Mouse (Mus musculus) adrenal gland, adult (tissue): ENCODE data around the gene H2al1b.
"Not testable (repeated sequence)": the region's sequence is repeated elsewhere in the genome, so short reads cannot be mapped to it uniquely, and the experiment has no call there.

Experiments
- DNase-seq, 2 experiments: peaks; one replicate each; pipeline ENCODE4 v3.0.0; 2022 to 2023; ENCODE audit warnings: low spot score in 1 of 2; ENCODE audit not compliant: inconsistent age in 2 of 2

Gene H2al1b

GRCm38 (mm10) chrX:11302132-11302531 is at the start of gene H2al1b:
H2al1b (plus strand) TSS chrX:11302432.
- DNase-seq: not testable (repeated sequence)

- DNase-seq: peak; percentile 14 to 33
Observed at GRCm38 (mm10) chrX:11254062-11254461, 48.2 kb upstream of the H2al1b start.

GRCm38 (mm10) chrX:11254521-11255207 is 47.6 kb upstream of the H2al1b start:
- DNase-seq: no peak

DNA sequence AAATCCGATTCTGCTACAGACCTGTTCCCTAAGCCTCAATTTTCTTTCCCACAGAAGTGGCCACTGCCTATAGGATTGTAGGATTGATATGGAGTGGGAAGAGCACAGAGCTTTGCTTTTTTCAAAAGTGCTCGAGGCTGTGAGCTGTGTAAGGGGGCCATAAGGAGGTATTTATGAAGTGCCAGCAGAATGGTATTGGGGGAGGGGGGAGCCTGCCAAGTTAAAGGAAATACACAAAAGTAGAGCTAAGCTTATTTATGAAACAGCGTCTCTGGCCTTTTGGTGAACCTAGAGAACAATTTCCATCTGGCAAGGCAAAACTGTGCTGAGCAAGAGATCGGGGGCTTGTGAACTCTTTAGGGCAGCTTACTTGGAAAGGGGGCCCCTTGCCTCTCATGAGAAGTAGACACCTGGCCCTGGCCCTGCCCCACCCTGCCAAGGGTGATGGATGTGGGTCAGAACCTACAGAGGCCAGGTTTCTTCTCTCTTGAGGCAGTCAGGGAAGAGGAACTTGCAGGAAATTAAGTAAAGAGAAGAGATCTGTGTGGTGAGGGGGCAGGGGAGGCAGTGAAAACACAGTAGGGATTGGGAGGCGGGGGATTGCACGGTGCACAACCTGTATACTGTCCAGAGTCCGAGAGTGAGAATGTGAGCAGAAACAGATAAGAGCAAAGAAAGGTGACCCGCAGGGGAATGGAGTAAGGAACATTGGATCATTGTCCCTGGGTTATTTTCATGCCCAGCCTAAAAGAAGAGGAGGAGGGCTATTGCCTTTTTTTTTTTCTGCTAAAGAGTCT is 46.5 kb upstream of the H2al1b start:
- no peak for DNase-seq

GRCm38 (mm10) chrX:11264918-11265317 is 37.3 kb upstream of the H2al1b start:
- no peak for DNase-seq

GRCm38 (mm10) chrX:11267791-11268190 is 34.4 kb upstream of the H2al1b start:
- no peak for DNase-seq

DNA sequence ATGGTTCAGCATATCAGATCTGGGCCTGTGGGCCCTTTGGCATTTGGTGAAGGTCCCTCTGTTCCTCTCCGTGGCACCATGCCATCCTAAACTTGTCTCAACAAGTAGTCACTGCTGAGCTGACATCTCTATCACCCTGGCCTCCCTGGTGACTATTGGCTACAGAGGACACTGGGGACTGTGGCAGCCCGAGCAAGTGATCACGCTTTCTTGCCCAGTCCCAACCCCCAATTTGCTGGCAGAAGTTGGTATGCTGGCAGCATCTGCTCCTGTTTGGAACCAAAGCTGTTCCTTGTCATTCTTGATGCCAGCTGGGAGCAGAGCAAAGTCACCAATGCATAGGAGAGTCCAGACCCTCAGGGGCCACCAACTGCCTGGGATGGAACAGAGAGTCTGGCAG is 33.2 kb upstream of the H2al1b start:
- DNase-seq: peak; percentile 21 to 37

DNA sequence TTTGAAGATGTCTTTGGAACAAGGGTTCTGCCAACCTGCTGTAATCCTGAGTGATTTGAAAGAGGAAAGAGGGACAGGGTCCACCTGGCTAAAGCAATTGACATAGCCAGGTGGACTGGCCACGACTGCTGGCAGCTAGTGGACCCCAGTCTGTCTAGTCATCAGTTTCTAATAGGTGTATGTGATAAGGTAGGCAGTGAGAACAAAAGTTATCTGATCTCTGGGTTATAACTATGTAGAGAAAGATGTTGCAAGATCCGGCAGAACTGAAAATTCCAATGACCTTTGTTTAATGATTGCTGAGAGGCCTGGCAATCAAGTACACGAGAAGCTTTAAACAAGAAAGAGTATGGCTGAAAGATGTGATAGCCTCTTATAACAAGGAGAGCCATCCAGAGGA is 29.0 kb upstream of the H2al1b start:
- no peak for DNase-seq

DNA sequence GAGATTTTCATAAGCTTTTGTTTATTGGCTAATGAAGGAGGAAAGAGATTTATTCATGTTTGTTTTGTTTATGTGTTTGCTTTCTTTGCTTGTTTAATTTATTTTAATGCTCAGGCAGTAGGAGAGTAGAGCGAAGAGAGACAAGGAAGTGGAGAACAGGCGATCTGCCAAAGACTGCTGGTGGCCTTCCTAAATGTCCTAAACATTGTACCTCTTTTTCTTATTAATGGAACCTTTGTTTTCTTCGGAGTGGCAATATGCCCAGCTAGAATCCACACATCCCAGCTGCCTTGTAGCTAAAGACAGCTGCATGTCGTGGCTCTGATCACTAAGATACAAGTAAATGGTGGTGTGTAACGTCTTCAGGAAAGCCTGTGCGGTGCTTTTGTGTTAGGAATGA is 25.1 kb upstream of the H2al1b start:
- DNase-seq: no peak

DNA sequence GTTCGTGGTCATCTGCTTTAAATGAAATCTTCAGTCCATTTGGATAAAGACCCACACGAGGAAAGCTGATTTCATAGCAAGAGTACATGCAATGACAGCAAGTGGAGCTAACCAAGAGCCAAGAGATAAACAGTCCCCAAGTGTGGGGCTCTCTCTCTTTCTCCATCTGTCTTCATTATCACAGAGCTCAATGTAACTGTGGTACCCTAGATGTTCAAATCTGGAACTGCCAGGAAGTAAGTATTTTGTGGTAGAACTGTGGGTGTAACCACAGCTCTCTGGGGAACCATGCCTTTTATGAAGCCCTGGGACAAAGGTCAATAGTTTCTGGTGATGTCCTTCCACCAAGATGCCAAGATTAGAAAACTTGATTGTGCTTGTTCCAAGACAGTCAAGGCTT is 21.5 kb upstream of the H2al1b start:
- no peak for DNase-seq

- peak in 1 of 2 experiments; percentile 45 for DNase-seq
Observed at GRCm38 (mm10) chrX:11288306-11288882, 13.8 kb upstream of the H2al1b start.

- no peak for DNase-seq
Observed at GRCm38 (mm10) chrX:11289244-11289643, 13.0 kb upstream of the H2al1b start.

- DNase-seq: not testable (repeated sequence)
Observed at GRCm38 (mm10) chrX:11298957-11299356, 3.3 kb upstream of the H2al1b start, which contains the start of gene H2al1a. H2al1a (plus strand) TSS chrX:11299257.

DNA sequence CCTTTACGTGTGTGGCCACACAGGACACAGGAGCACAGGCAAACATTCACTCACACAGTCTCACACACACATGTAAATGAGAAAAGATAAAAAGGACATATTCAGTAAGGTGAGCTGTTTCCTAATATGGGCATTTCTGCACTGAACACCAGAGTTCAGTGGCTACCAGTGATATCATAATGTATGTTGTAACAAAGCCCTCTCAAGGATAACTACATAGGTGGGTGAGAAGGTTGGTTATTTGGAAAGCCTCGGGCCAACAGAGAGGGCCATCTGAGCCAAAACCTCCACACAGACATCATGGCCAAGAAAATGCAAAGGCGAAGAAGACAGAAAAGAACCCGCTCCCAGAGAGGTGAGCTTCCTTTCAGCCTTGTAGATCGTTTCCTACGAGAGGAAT is 3.1 kb downstream of the H2al1b start, which contains the start of gene H2al1c:
Gene H2al1c, plus strand, starts transcription at position 301 of the 400 bp plus-strand sequence.
- DNase-seq: not testable (repeated sequence)

DNA sequence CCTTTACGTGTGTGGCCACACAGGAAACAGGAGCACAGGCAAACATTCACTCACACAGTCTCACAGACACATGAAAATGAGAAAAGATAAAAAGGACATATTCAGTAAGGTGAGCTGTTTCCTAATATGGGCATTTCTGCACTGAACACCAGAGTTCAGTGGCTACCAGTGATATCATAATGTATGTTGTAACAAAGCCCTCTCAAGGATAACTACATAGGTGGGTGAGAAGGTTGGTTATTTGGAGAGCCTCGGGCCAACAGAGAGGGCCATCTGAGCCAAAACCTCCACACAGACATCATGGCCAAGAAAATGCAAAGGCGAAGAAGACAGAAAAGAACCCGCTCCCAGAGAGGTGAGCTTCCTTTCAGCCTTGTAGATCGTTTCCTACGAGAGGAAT is 6.3 kb downstream of the H2al1b start, which contains the start of gene H2al1d:
Gene H2al1d, plus strand, starts transcription at position 301 of the 400 bp plus-strand sequence.
- DNase-seq: not testable (repeated sequence)

- DNase-seq: not testable (repeated sequence)
Observed at GRCm38 (mm10) chrX:11311634-11312033, 9.4 kb downstream of the H2al1b start, which contains the start of gene H2al1e. H2al1e (plus strand) TSS chrX:11311934.

- not testable (repeated sequence) for DNase-seq
Observed at GRCm38 (mm10) chrX:11314858-11315257, 12.6 kb downstream of the H2al1b start, which contains the start of gene H2al1f. H2al1f (plus strand) TSS chrX:11315158.

DNA sequence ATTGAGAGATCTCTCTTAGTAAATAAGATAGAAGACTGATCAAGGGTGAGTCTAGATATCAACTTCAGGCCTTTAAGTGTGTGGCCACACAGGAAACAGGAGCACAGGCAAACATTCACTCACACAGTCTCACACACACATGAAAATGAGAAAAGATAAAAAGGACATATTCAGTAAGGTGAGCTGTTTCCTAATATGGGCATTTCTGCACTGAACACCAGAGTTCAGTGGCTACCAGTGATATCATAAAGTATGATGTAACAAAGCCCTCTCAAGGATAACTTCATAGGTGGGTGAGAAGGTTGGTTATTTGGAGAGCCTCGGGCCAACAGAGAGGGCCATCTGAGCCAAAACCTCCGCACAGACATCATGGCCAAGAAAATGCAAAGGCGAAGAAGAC is 15.7 kb downstream of the H2al1b start, which contains the start of gene H2al1g:
Gene H2al1g, plus strand, starts transcription at position 301 of the 400 bp plus-strand sequence.
- DNase-seq: not testable (repeated sequence)

DNA sequence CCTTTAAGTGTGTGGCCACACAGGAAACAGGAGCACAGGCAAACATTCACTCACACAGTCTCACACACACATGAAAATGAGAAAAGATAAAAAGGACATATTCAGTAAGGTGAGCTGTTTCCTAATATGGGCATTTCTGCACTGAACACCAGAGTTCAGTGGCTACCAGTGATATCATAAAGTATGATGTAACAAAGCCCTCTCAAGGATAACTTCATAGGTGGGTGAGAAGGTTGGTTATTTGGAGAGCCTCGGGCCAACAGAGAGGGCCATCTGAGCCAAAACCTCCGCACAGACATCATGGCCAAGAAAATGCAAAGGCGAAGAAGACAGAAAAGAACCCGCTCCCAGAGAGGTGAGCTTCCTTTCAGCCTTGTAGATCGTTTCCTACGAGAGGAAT is 19.0 kb downstream of the H2al1b start, which contains the start of gene H2al1h:
Gene H2al1h, plus strand, starts transcription at position 301 of the 400 bp plus-strand sequence.
- not testable (repeated sequence) for DNase-seq

GRCm38 (mm10) chrX:11324359-11324758 is 22.1 kb downstream of the H2al1b start, which contains the start of gene H2al1i:
H2al1i (plus strand) TSS chrX:11324659.
- not testable (repeated sequence) for DNase-seq

GRCm38 (mm10) chrX:11327522-11327921 is 25.3 kb downstream of the H2al1b start, which contains the start of gene H2al1j:
H2al1j (plus strand) TSS chrX:11327822.
- not testable (repeated sequence) for DNase-seq
